Mouse (Mus musculus) E14TG2a.4 (cell line): ENCODE results near the gene Ryr2.

Experiments used
- H3K27me3 ChIP-seq: 2 replicates; pipeline ENCODE4 v1.6.1; 2014; ENCODE audit warnings: low read length, control low read depth; ENCODE audit not compliant: insufficient read depth
- H3K36me3 ChIP-seq: 2 replicates; pipeline ENCODE4 v1.6.1; 2014; ENCODE audit warnings: low read length, control low read depth; ENCODE audit not compliant: insufficient read depth
- H3K4me1 ChIP-seq: replicated peaks from 2 replicates; pipeline ENCODE4 v1.6.1; 2014; ENCODE audit warnings: low read depth, low read length, control low read depth
- H3K4me3 ChIP-seq: replicated peaks from 2 replicates; pipeline ENCODE4 v1.5.1; 2014; ENCODE audit warnings: mild to moderate bottlenecking, low read length
- H3K9me3 ChIP-seq: 2 replicates; pipeline ENCODE4 v1.6.1; 2014; ENCODE audit warnings: low read length, control low read depth
- CTCF ChIP-seq: conservative IDR thresholded peaks from 2 replicates; pipeline ENCODE4 v1.5.1; 2014; ENCODE audit warnings: low read length
- NANOG ChIP-seq: IDR thresholded peaks from 2 replicates; pipeline ENCODE4 v1.6.1; 2014; ENCODE audit warnings: borderline replicate concordance, low read length, mixed read lengths
- POU5F1 ChIP-seq: IDR thresholded peaks from 2 replicates; pipeline ENCODE4 v1.6.1; 2014; ENCODE audit warnings: low read length, borderline replicate concordance

The Ryr2 gene

DNA sequence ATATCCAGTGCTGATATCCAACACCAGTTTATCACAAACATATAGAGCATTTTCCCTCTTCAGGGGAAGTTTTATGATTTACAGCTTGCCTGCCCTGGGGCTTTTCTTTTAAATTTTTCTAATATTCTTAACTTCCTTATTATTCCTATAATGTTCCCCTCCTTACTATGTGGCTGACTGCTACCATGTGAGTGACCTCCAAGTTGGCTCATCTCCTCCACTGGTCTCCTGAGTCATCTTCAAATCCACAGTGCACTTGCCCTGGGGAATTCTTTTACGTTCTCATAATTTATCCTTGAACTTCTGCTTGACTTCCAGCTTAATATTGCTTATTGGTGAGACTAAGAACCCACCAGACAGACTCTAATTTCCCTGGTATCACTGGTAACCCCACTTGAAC lies 211.1 kb downstream of the Ryr2 start:
- Histone ChIP-seq H3K4me3 (no peak overlapping the region), H3K36me3 (no peaks in the 10 kb centered on the region), H3K9me3 (0 out of 2 replicates have a peak, but pooled peaks cover 6% of the 10 kb centered on the region), H3K4me1 (no peaks in the 10 kb centered on the region), H3K27me3 (no peaks in the 10 kb centered on the region; the same call in 1 of the 2 replicates)
- TF ChIP-seq NANOG: no peak
- TF ChIP-seq CTCF: no peak
- TF ChIP-seq POU5F1: no peak

- no peaks in the 10 kb centered on the region for H3K27me3 ChIP-seq
- TF ChIP-seq NANOG (no peak), POU5F1 (no peak), CTCF (no peak)
- no peak overlapping the region for H3K4me3 ChIP-seq
- H3K9me3 ChIP-seq: no peaks in the 10 kb centered on the region
- no peaks in the 10 kb centered on the region for H3K4me1 ChIP-seq
- H3K36me3 ChIP-seq: no peaks in the 10 kb centered on the region
Measured at GRCm38 (mm10) chr13:11891739-11892138, 215.0 kb downstream of the Ryr2 start.

DNA sequence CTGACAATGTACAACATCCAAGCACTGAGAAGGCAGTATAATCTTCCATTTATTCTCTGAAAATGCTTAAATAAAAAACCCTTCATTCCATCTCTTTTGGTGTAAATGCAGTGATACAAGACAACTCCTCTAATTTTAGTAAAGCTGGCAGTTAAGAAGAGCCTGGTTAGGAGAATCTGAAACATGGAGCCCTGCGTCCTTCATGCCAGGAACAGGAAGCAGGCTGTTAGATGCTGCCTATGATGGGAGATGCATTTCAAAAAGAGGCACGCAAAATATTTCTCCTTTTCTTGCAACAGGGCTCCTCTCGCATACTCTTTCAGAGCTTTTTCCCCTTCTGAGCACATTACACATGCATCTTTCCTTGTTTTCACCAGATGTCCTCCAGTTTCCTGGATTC lies 215.6 kb downstream of the Ryr2 start:
- Histone ChIP-seq H3K9me3 (no peaks in the 10 kb centered on the region), H3K36me3 (no peaks in the 10 kb centered on the region), H3K27me3 (no peaks in the 10 kb centered on the region), H3K4me1 (no peaks in the 10 kb centered on the region), H3K4me3 (no peak overlapping the region)
- TF ChIP-seq POU5F1 (no peak), NANOG (no peak), CTCF (no peak)

- no peak overlapping the region for H3K4me3 ChIP-seq
- H3K36me3 ChIP-seq: no peaks in the 10 kb centered on the region
- H3K4me1 ChIP-seq: no peaks in the 10 kb centered on the region; the same call in 1 of the 2 replicates
- no peaks in the 10 kb centered on the region for H3K9me3 ChIP-seq
- no peak for TF ChIP-seq NANOG
- no peak for TF ChIP-seq POU5F1
- no peak for TF ChIP-seq CTCF
- H3K27me3 ChIP-seq: no peaks in the 10 kb centered on the region
Measured at GRCm38 (mm10) chr13:11884175-11884574, 222.6 kb downstream of the Ryr2 start.

DNA sequence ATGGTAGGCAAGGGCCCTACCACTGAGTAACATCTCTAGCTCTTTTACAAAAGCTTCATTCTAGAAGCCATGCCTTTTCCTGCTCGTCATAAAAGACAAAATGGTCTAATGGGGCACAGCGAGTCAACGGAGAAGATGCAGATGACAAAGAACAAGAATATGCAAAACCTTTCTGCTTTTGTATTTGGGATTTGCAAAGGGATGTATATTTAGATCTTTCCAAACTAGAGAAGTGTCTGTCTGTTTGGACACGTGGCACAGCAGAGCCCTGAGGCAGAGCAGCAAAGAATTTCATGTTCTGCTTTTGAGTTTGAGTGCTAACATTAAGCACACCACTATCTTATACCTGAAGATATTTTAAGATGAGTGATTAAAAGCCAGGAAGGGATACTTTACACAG lies 224.4 kb downstream of the Ryr2 start:
- Histone ChIP-seq H3K36me3 (no peaks in the 10 kb centered on the region), H3K4me1 (no peaks in the 10 kb centered on the region; the same call in 1 of the 2 replicates), H3K4me3 (no peak overlapping the region), H3K9me3 (no peaks in the 10 kb centered on the region), H3K27me3 (no peaks in the 10 kb centered on the region)
- TF ChIP-seq POU5F1 (no peak), NANOG (no peak), CTCF (no peak)

DNA sequence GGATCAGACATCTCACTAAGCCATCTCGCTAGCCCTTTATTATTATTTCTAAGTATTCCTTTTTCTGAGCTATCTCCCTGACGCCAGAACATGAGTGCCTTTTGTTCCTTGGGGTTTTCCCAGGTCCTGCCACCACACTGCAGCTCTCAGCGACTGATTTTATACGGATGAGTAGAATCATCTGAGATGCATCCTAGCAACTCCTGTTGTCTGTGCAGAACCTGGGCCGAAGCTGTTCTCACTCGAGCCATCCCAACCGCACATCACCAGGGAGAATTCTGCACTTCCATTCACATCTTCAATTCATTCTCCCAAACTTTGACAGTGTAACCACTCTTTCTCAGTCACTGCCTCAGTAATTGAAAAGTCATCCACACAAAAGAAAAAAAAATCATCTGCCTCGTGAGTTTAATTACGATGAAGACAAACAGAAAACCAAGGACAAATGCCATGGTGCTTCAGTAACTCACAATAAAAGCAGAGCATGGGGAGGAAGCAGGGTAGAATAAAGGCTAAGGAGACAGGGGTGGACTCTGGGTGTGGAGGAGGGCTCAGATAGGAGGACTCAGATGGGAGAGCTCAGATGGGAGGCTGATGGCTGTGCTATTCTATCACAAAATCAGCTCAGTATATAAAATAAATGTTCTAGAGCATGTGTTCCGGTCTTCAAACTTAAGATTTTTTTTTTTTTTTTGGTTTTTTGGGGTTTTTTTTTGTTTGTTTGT lies 226.1 kb downstream of the Ryr2 start:
- TF ChIP-seq POU5F1 (no peak), NANOG (no peak), CTCF (no peak)
- Histone ChIP-seq H3K27me3 (no peaks in the 10 kb centered on the region), H3K4me3 (no peak overlapping the region), H3K36me3 (no peaks in the 10 kb centered on the region), H3K4me1 (no peaks in the 10 kb centered on the region; the same call in 1 of the 2 replicates), H3K9me3 (no peaks in the 10 kb centered on the region)

GRCm38 (mm10) chr13:11879037-11879436 lies 227.7 kb downstream of the Ryr2 start:
- Histone ChIP-seq H3K4me3 (no peak overlapping the region), H3K4me1 (no peaks in the 10 kb centered on the region; the same call in 1 of the 2 replicates), H3K9me3 (no peaks in the 10 kb centered on the region), H3K36me3 (no peaks in the 10 kb centered on the region), H3K27me3 (no peaks in the 10 kb centered on the region)
- no peak for TF ChIP-seq CTCF
- peak; percentile 96 for TF ChIP-seq POU5F1

- TF ChIP-seq CTCF (peak; percentile 89), POU5F1 (no peak)
- Histone ChIP-seq H3K9me3 (no peaks in the 10 kb centered on the region), H3K4me3 (no peak overlapping the region), H3K27me3 (no peaks in the 10 kb centered on the region), H3K36me3 (no peaks in the 10 kb centered on the region), H3K4me1 (no peaks in the 10 kb centered on the region; the same call in 1 of the 2 replicates)
Measured at GRCm38 (mm10) chr13:11874852-11875251, 231.9 kb downstream of the Ryr2 start.

DNA sequence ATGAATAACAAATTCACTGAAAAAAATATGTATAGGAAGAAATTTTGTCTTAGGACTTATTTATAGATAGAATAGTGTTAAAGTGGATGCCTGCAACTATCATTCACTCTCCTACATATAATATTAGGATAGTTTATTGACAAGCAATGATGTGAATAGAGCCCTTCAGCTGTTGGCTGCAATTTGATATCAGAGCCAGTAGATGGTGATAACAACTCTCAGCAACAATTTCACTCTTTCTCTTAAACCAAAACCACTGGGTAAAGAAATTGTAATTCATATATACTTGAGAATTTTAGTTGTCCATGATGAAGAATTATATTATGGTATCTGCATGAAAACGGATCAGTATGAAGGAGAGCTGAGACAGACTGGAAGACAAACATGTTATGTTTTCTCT lies 236.8 kb downstream of the Ryr2 start:
- Histone ChIP-seq H3K4me1 (peaks cover 5% of the 10 kb centered on the region; the same call in 1 of the 2 replicates), H3K27me3 (no peaks in the 10 kb centered on the region), H3K36me3 (no peaks in the 10 kb centered on the region), H3K4me3 (no peak overlapping the region), H3K9me3 (no peaks in the 10 kb centered on the region)
- TF ChIP-seq NANOG: no peak
- no peak for TF ChIP-seq CTCF
- no peak for TF ChIP-seq POU5F1
